Mouse (Mus musculus): ENCODE results near the gene Olfr64.

Olfr64 gene

GRCm38 (mm10) chr7:103894385-103894784 lies at the start of gene Olfr64:
Gene Olfr64 (minus strand): TSS chr7:103894485.
- DNase-seq (ENCODE audit: low spot score in 2 of 2) = no peak

DNA sequence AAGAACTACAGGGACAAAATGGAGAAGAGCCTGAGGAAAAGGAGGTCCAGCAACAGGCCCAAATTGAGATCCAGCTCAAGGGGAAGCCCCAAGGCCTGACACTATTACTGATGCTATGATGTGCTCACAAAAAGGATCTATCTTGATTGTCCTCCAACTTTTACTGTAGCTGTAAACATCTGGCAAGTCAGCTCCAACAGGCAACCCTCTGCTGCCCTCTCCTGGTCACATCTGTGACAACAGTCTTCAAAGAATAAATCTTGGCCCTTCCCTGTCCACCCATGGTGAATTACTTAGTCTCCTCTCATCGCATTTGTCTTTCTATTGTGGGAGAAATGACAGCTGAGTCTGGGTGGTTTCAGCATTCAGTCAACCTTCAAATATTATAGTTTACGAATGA lies 48.4 kb upstream of the Olfr64 start:
- peak; percentile 52 to 77 for DNase-seq (ENCODE audit: low spot score in 2 of 2)

DNA sequence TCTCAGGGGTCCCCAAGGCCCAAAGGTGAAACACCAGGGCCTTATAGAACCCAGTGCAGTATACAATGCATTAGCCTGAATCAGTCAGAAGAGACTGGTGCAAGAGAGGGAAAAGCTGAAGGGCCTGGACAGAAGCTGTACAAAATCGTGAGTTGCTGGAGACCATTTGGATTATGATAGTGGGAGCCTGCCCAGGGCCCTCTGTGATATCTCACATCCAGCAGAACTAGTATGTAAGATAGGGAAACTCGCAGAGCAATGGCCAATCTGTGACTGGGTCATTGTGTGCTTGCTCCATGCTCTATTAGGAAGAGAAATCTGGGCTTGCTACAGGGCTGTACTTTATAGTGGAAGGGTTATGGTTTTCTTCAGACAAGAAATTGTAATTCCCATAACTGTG lies 40.0 kb upstream of the Olfr64 start, which contains the start of gene Olfr632:
Gene Olfr632 (plus strand): TSS at position 84 of the 400 bp plus-strand sequence.
- no peak for DNase-seq (ENCODE audit: low spot score in 2 of 2)

DNA sequence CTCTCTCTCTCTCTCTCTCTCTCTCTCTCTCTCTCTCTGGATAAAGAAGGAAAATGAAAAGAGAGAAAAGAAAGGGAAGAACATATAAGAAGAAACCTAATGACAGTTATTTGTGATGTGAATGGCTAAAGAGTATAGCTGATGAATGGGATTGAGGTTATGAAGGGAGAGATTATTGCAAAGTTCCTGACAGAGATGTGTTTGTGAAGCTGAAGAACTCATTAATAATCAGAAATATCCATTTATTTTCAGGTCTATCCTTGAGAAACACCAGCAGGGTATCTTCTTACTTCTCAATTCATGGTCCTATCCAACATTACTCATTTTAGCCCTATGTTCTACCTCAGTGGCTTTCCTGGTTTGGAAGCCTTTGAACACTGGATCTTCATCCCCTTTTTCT lies 34.2 kb upstream of the Olfr64 start, which contains the start of gene Olfr631:
Gene Olfr631 (plus strand): TSS at position 301 of the 400 bp plus-strand sequence.
- DNase-seq (ENCODE audit: low spot score in 2 of 2) = no peak

GRCm38 (mm10) chr7:103915338-103915737 lies 21.1 kb upstream of the Olfr64 start:
- no peak for DNase-seq (ENCODE audit: low spot score in 2 of 2)

DNA sequence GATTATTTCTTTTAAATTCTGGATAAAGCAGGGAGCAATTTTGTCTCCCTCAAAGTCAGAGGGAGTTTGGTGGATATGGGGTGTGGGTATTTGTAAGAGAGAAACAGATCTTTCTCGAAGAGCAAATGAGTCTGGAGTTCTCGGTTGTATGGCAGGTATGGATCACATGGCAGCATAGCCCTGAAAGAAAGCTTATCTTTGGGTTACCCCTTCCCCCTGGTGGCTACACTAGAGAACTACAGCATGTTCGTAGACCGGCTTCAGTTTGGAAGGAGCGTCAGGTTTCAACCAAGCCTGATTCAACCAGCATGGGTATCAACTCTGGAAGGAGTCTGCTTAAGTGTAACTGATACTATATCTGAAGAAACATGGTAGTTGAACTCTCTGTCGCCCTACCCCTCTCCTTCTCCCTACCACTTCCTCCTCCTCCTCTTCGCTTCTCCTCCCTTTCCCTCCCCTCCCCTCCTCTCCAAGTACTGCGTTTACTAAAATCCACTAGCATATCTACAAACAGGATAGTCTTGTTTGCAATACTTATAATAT lies 18.8 kb upstream of the Olfr64 start:
- peak in 1 of 2 experiments; percentile 57 for DNase-seq (ENCODE audit: low spot score in 2 of 2)

DNA sequence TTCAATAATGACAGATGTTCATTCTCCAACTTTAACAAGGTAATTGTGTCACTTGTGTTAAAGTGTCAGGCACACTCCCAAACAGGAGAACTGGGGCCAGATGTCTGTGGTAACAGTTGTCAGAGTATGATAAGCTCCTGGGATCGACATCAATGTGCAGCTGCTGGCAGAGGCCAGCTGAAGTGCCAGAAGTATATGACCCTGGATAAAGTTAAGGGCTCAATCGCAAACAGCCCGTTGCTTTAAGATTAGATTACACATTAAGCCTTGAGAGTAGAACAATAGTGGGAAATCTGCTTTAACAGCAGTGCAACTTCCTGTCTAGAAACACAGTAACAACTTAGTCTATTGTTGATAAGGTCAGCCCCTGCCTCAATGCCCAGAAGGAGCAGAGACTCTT lies 15.8 kb upstream of the Olfr64 start:
- DNase-seq (ENCODE audit: low spot score in 2 of 2) = peak in 1 of 2 experiments; percentile 60

GRCm38 (mm10) chr7:103903187-103903586 lies 8.9 kb upstream of the Olfr64 start, which contains the start of gene Olfr65:
Gene Olfr65 (plus strand): TSS chr7:103903487.
- no peak for DNase-seq (ENCODE audit: low spot score in 2 of 2)

- DNase-seq (ENCODE audit: low spot score in 2 of 2) = no peak
Measured at GRCm38 (mm10) chr7:103886152-103886551, 8.1 kb downstream of the Olfr64 start, which contains the start of gene Olfr66. Gene Olfr66 (minus strand): TSS chr7:103886252.

DNA sequence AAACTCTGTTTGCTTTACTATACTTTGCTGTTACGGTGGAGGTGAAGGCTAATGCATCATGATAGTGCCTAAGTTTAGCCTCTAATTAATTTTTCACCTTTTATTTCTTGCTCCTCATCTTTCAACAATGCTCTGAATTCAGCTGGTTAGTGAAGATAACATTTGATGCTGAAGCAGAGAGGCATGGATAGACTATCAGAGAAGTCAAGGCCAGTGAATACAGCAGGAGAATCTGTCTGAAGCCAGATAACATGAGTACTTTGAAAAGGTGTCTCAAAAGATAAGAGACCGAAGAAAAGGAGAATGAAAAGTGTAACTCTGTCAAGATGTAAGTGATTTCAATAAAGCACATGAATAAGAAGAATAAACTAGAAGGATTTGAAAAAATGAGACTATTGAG lies 17.2 kb downstream of the Olfr64 start:
- DNase-seq (ENCODE audit: low spot score in 2 of 2) = no peak

GRCm38 (mm10) chr7:103874451-103874850 lies 19.8 kb downstream of the Olfr64 start:
- no peak for DNase-seq (ENCODE audit: low spot score in 2 of 2)

DNA sequence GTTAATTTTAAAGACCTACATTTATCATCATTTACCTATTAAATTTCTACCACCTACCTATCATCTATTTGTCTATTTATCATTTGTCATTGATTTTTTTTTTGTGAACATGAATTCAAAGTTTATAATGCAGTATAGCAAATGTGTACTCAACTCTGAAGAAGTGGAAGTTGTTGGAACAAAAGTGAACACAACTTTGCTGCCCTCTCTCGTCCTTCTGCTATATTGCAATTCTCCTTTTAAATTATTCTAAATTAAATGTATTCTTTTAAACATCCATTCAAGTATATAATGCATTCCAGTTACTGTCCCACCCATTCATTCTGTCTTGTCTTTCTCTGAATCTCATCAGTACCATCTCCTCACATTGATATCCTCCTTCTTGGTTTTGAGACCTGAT lies 21.2 kb downstream of the Olfr64 start:
- DNase-seq (ENCODE audit: low spot score in 2 of 2) = peak in 1 of 2 experiments; percentile 55

- DNase-seq (ENCODE audit: low spot score in 2 of 2) = peak in 1 of 2 experiments; percentile 62
Measured at GRCm38 (mm10) chr7:103870667-103871066, 23.6 kb downstream of the Olfr64 start.

DNA sequence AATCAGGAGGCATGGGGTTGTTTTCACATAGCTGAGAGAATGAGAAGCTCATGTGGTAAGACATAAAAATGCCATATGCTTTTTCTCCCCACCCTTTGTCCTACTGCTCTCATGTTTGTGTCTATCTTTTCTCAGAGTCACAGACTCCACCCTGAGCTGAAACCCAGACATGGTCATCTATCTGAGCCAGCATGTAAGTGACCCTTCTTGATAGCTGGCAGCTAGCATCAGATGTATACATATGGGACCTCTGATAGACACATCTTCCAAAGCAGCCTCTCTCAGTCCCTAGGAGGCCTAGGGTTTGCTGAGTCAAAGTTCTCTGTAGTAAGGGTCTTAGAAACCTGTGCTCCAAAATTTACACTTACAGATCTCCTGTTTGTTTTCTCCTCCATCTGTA lies 28.6 kb downstream of the Olfr64 start:
- DNase-seq (ENCODE audit: low spot score in 2 of 2) = peak in 1 of 2 experiments; percentile 49

- no peak for DNase-seq (ENCODE audit: low spot score in 2 of 2)
Measured at GRCm38 (mm10) chr7:103861531-103861930, 32.8 kb downstream of the Olfr64 start.

DNA sequence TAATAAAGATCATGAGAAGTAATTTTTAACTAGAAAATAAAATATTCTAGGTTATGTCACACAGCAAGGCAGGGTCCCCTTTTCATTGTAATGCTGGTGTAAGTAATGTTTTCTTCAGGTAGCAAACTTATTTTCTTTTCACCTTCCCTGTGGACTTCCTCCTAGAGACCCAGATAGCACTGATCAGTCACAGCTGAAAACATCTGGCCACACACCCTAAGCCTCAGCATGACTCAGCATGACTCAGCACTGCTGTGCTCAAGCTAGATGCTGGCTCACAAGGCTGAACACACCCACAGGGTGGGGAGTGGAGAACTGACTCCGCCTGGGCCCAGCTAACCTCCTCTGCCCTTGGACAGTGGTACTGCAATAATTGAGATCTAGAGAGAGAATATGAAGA lies 33.4 kb downstream of the Olfr64 start:
- peak; percentile 77 to 91 for DNase-seq (ENCODE audit: low spot score in 2 of 2)

GRCm38 (mm10) chr7:103859076-103859475 lies 35.2 kb downstream of the Olfr64 start:
- peak in 1 of 2 experiments; percentile 81 for DNase-seq (ENCODE audit: low spot score in 2 of 2)

GRCm38 (mm10) chr7:103854669-103855068 lies 39.6 kb downstream of the Olfr64 start:
- no peak for DNase-seq (ENCODE audit: low spot score in 2 of 2)

- DNase-seq (ENCODE audit: low spot score in 2 of 2) = no peak
Measured at GRCm38 (mm10) chr7:103853090-103853489, 41.2 kb downstream of the Olfr64 start, which contains the start of gene Hbb-y. Gene Hbb-y (minus strand): TSS chr7:103853216.

- no peak for DNase-seq (ENCODE audit: low spot score in 2 of 2)
Measured at GRCm38 (mm10) chr7:103844525-103845325, 49.6 kb downstream of the Olfr64 start.

DNA sequence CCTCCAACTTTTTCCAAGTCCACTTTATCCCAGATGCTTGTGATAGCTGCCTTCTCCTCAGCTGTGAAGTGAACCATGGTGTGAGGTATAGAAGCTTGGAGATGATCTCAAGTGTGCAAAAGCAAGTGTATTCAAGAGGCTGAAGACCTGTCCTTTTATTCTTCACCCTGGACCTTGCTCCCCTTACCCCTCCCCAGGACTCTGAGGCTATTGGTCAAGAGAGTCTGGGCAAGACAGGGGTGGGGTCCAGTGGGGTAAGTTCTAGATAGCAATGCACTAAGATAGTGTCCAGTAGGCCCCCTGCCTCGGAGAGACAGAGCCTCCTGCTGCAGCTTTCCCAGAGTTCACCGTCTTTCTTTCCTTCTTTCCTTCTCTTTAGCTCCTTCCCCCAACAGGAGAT lies 51.3 kb downstream of the Olfr64 start, which contains the start of gene Hbb-bh1:
Gene Hbb-bh1 (minus strand): TSS at position 131 of the 400 bp plus-strand sequence.
- DNase-seq (ENCODE audit: low spot score in 2 of 2) = no peak

GRCm38 (mm10) chr7:103840268-103840667 lies 54.0 kb downstream of the Olfr64 start, which contains the start of gene Hbb-bh2:
Gene Hbb-bh2 (minus strand): TSS chr7:103840520.
- no peak for DNase-seq (ENCODE audit: low spot score in 2 of 2)
